Mouse (Mus musculus) erythroblast, embryonic 14.5 days (primary cell): ENCODE data around the gene Cdip1.

Source experiments
- GATA1 ChIP-seq: IDR thresholded peaks from 2 replicates; pipeline ENCODE4 v1.6.1; 2012; ENCODE audit warnings: low read length, inconsistent platforms, mixed read lengths
- TAL1 ChIP-seq: IDR thresholded peaks from 3 replicates; pipeline ENCODE4 v1.6.1; 2012; ENCODE audit warnings: low read length, inconsistent platforms, mixed read lengths

GRCm38 (mm10) chr16:4727526-4727925 lies 62.6 kb downstream of the Cdip1 start:
- TF ChIP-seq TAL1 (no peak), GATA1 (no peak)
